Mouse (Mus musculus) midbrain, embryonic 13.5 days (tissue): ENCODE data around the gene Ewsr1. TPM values are rescaled to one million over a fixed set of nuclear protein-coding genes. Genes with fewer than 3 reads are reported as not detected.

Source experiments
- ATAC-seq: fragments of 200-750 bp; cut with Nextera tagmentation; 2 replicates; pipeline ENCODE4 v1.8.0; 2017; ENCODE audit warnings: mild to moderate bottlenecking, moderate TSS enrichment, moderate library complexity
- H3K27ac ChIP-seq: fragments of 300-500 bp; sonication (generic); 2 replicates; pipeline ENCODE4 v1.5.1; 2015; ENCODE audit warnings: inconsistent platforms, mild to moderate bottlenecking, moderate library complexity
- H3K27me3 ChIP-seq: fragments of 300-500 bp; sonication (generic); 2 replicates; pipeline ENCODE4 v1.6.1; 2015; ENCODE audit warnings: mild to moderate bottlenecking, inconsistent platforms
- H3K36me3 ChIP-seq: fragments of 300-500 bp; sonication (generic); 2 replicates; pipeline ENCODE4 v1.6.1; 2015; ENCODE audit warnings: mild to moderate bottlenecking, inconsistent platforms
- H3K4me1 ChIP-seq: fragments of 300-500 bp; sonication (generic); replicated peaks from 2 replicates; pipeline ENCODE4 v1.6.1; 2015; ENCODE audit warnings: inconsistent platforms
- H3K4me2 ChIP-seq: fragments of 300-500 bp; sonication (generic); replicated peaks from 2 replicates; pipeline ENCODE4 v1.6.1; 2015; ENCODE audit warnings: moderate library complexity, mild to moderate bottlenecking, inconsistent platforms
- H3K4me3 ChIP-seq: fragments of 300-500 bp; sonication (generic); replicated peaks from 2 replicates; pipeline ENCODE4 v1.5.1; 2015; ENCODE audit warnings: mild to moderate bottlenecking, inconsistent platforms
- H3K9ac ChIP-seq: fragments of 300-500 bp; sonication (generic); replicated peaks from 2 replicates; pipeline ENCODE4 v1.6.1; 2015; ENCODE audit warnings: mild to moderate bottlenecking, inconsistent platforms
- H3K9me3 ChIP-seq: fragments of 300-500 bp; sonication (generic); 2 replicates; pipeline ENCODE4 v1.6.1; 2016; ENCODE audit warnings: mild to moderate bottlenecking, inconsistent platforms
- WGBS: fragments of 180-500 bp; shearing (Covaris S2); methylation state at CpG from one replicate; pipeline ENCODE4 v1.1.7; 2015; 5-methylcytosine and 5-hydroxymethylcytosine counted together
- polyA plus RNA-seq: library from polyadenylated mRNA; unstranded; fragments of >200 nt; fragmentation: Nextera tagmentation; extraction: Ambion mirVana; gene quantifications from 2 replicates; pipeline ENCODE4 v1.2.1, GENCODE M21; 2015

The Ewsr1 gene
- polyA plus RNA-seq, 1 experiment from 2014 or later = 776 TPM

DNA sequence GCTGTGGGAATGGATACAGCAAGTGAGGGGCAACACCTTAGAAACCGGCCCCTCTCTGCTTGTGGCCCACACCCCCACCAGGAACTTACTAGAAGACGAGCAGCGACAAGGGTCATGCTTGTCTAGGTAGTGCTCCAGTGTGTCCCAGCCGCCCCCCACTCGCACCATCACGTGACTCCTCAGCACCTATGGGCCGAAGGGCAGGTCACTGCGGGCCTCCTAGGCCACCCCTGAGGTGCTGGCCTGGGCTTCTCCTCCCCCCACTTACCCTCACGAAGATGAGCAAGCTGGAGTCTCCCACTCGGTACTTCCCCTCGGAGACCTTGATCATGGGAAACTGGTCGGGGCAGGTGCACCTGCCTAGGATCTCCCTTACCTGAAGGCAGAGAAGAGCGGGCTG lies 36.7 kb downstream of the Ewsr1 start:
- peaks cover 76% of the 10 kb centered on the region for H3K27me3 ChIP-seq
- peaks cover 69% of the 10 kb centered on the region for H3K4me1 ChIP-seq
- H3K27ac ChIP-seq = no peak overlapping the region
- no peaks in the 10 kb centered on the region for H3K9me3 ChIP-seq
- H3K4me2 ChIP-seq = peak overlapping the region; percentile 67
- H3K9ac ChIP-seq = peak overlapping the region; percentile 59
- 10% methylated on average over 13 of the region's 13 CpGs for WGBS
- H3K4me3 ChIP-seq = peak overlapping the region; percentile 36
- no peak for ATAC-seq
- H3K36me3 ChIP-seq = no peaks in the 10 kb centered on the region; the same call in 1 of the 2 replicates

DNA sequence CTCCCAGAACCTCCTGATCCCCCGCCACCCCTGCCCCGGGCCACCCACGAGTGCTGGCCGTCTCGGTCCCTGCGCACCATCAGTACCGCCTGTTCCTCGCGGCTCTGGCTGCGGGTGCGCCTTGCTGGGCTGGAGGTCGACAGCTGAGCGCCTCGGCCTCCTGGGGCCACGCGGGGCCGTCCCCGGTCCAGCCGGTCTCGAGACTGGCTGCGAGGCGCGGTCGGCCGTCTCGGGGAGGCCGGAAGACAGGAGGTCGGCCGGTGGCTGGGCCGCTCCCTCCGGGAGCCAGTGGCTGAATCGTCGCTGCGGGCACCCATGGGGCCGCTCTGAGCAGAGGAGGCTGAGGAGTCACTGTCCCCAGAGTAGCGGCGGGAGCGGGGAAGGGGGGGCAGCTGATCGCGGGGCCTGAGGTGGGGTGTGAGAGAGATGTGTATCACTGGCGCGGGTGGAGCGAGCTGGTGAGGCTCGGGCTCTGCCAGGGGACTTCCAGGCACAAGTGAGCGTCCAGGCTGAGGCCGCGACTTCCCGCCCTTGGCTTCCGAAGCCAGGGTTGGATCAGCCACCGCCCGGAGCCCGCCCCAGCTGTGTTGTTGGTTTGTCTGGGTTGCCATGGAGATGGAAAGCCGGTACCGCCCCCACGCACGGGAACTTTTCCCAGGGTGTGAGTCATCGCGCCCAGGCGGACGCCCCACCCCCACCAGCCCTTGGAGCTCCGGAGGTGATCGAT lies 37.5 kb downstream of the Ewsr1 start:
- H3K9me3 ChIP-seq = no peaks in the 10 kb centered on the region
- H3K27ac ChIP-seq = no peak overlapping the region
- peak overlapping the region; percentile 67 for H3K4me2 ChIP-seq
- ATAC-seq = peak; percentile 9
- no peaks in the 10 kb centered on the region; the same call in 1 of the 2 replicates for H3K36me3 ChIP-seq
- H3K27me3 ChIP-seq = peaks cover 84% of the 10 kb centered on the region
- H3K9ac ChIP-seq = peak overlapping the region; percentile 59
- 1% methylated on average over 62 of the region's 62 CpGs for WGBS
- H3K4me1 ChIP-seq = peaks cover 76% of the 10 kb centered on the region
- H3K4me3 ChIP-seq = peak overlapping the region; percentile 36

DNA sequence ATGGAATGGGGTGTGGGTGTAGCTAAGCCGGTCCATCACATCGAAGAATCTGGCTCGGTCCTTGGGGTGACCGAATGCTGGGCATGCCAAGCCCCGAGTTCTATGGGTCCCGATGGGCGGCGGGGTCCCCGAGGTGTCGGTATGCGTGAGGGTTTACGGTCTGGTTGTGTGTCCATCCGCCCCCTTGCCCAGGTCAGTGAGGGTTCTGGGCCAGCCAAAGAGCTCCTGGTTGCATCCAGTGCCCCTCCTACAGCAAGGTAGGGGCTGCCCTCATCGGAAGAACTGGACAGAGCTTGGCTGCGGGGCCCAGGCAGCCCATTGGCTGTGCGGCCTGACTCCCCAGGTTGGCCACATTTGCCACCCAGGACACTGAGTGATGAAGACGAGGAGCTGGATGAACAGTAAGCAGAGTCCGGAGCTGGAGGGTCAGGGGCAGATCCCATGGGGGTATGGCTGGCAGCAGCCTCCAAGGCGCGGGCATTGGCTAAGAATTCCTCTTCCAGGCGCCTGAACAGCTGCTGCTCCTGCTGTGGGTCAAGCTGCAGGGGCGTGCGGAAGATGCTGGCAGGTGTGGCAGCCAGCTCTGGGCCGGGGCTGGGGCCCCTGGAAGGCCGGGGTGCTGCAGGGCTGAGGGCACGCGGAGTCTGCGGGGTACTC lies 38.2 kb downstream of the Ewsr1 start:
- Histone ChIP-seq H3K9ac (peak overlapping the region; percentile 59), H3K36me3 (no peaks in the 10 kb centered on the region; the same call in 1 of the 2 replicates), H3K27me3 (peaks cover 91% of the 10 kb centered on the region), H3K9me3 (no peaks in the 10 kb centered on the region), H3K4me3 (peak overlapping the region; percentile 36), H3K4me2 (peak overlapping the region; percentile 67), H3K4me1 (peaks cover 83% of the 10 kb centered on the region), H3K27ac (no peak overlapping the region)
- no peak for ATAC-seq
- WGBS = 51% methylated on average over 28 of the region's 28 CpGs

DNA sequence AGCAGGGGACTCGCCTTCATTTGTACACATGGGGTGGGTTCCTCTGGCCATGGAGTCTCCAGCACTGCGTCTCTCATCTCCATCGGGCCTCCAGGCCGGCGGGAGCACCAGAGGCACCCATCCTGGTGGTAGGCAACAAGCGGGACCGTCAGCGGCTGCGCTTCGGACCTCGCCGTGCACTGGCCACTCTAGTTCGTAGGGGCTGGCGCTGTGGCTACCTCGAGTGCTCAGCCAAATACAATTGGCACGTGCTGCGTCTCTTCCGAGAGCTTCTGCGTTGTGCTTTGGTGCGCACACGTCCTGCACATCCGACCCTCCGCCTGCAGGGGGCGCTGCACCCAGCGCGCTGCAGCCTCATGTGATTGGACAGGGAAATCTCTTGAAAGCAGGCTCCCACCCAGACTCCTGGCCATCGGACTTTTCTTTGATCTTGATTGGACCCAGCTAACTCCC lies 39.3 kb downstream of the Ewsr1 start:
- ATAC-seq = no peak
- Histone ChIP-seq H3K27me3 (peaks cover 98% of the 10 kb centered on the region), H3K4me3 (no peak overlapping the region), H3K4me2 (no peak overlapping the region), H3K9ac (no peak overlapping the region), H3K4me1 (peaks cover 84% of the 10 kb centered on the region), H3K36me3 (no peaks in the 10 kb centered on the region; the same call in 1 of the 2 replicates), H3K9me3 (no peaks in the 10 kb centered on the region), H3K27ac (no peak overlapping the region)
- 8% methylated on average over 27 of the region's 27 CpGs for WGBS

DNA sequence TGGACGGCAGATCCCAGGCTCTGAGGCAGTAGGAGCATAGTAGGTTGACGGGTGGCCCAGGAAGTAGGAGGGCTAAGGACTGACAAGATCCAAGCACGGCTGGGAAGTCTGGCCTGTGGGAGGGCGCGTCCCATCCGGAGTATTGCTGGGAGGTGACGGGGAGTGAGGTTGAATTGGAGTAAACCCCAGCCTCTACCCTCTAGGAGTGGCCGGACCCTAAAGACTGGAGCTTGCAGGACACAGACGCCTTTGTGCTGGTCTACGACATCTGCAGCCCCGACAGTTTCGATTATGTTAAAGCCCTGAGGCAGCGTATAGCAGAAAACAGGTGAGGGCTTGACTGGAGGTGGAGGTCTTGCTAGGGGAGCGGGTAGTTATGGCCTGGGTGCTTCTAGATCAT lies 39.8 kb downstream of the Ewsr1 start:
- Histone ChIP-seq H3K4me2 (no peak overlapping the region), H3K4me3 (no peak overlapping the region), H3K27me3 (peaks cover 93% of the 10 kb centered on the region), H3K4me1 (peaks cover 79% of the 10 kb centered on the region), H3K9me3 (no peaks in the 10 kb centered on the region), H3K27ac (no peak overlapping the region), H3K9ac (no peak overlapping the region), H3K36me3 (no peaks in the 10 kb centered on the region; the same call in 1 of the 2 replicates)
- 30% methylated on average over 14 of the region's 14 CpGs for WGBS
- no peak for ATAC-seq

DNA sequence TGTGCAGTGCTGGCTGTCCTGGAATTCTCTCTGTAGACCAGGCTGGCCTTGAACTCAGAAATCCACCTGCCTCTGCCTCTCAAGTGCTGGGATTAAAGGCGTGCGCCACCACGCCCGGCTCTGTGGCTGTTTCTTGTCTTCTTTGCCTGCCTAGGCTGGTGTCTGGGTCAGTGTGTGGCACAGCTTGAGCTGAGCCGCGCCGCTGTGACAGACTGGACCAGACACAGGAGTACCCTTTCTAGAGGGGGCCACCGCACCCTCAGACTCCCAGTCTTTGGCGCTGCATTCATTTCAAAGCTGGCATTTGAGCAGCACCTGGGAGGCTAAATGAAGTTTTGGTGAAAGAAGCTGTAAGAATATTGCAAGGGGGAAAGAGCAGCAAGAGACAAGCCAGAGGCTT lies 40.3 kb downstream of the Ewsr1 start:
- 24% methylated on average over 9 of the region's 9 CpGs for WGBS
- peaks cover 89% of the 10 kb centered on the region for H3K27me3 ChIP-seq
- H3K36me3 ChIP-seq = no peaks in the 10 kb centered on the region; the same call in 1 of the 2 replicates
- no peak for ATAC-seq
- H3K9me3 ChIP-seq = no peaks in the 10 kb centered on the region
- no peak overlapping the region for H3K27ac ChIP-seq
- H3K4me3 ChIP-seq = no peak overlapping the region; the same call in 1 of the 2 replicates
- no peak overlapping the region for H3K4me2 ChIP-seq
- no peak overlapping the region for H3K9ac ChIP-seq
- H3K4me1 ChIP-seq = peaks cover 74% of the 10 kb centered on the region

DNA sequence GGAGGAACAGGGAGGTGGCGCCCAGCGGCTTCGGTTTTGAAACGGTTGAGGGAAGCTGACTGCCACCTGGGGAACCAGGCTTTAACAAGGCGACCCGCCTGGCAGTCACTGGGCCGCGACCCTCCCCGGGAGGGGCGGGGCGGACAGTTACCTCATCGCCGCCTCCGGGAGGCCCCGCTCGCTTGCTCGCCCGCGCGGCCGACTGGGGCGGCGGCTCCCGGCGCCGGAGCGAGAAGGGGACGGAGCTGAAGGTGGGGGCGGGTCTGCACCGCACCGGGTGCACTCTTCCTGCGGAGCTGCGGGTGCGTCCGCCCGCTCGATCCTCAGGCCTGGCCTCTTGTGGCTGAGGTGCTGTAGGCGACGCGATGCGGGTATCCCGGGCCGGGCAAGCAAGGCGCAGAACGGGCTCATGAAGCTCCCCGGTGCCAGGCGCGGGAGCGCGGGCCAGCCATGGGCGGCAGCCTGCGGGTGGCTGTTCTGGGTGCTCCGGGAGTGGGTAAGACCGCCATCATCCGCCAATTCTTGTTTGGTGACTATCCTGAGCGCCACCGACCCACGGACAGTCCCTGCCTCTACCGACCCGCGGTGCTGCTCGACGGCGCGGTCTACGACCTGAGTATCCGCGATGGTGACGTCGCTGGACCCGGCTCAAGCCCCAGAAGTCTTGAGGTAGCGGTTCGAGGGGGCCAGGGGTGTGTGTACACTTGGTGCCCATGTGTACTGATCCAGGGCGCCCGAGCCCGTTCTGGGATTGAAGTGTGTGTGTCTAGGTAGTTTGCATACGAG lies 41.0 kb downstream of the Ewsr1 start, which contains the start of gene Rasl10a:
Gene Rasl10a (plus strand): TSS at position 273 of the 786 bp plus-strand sequence.
- H3K9me3 ChIP-seq = no peaks in the 10 kb centered on the region
- H3K27ac ChIP-seq = no peak within 1 kb of the TSS
- H3K4me3 ChIP-seq = peak within 1 kb of the TSS; percentile 49
- peaks cover 81% of the 10 kb centered on the region for H3K27me3 ChIP-seq
- H3K36me3 ChIP-seq = no peaks in the 10 kb centered on the region; the same call in 1 of the 2 replicates
- H3K4me1 ChIP-seq = peaks cover 67% of the 10 kb centered on the region
- peak within 1 kb of the TSS; percentile 68 for H3K9ac ChIP-seq
- 0 out of 2 replicates have a peak, but pooled peaks have one; percentile 5 for ATAC-seq
- H3K4me2 ChIP-seq = peak within 1 kb of the TSS; percentile 85
- 1% methylated on average over 76 of the region's 77 CpGs for WGBS

DNA sequence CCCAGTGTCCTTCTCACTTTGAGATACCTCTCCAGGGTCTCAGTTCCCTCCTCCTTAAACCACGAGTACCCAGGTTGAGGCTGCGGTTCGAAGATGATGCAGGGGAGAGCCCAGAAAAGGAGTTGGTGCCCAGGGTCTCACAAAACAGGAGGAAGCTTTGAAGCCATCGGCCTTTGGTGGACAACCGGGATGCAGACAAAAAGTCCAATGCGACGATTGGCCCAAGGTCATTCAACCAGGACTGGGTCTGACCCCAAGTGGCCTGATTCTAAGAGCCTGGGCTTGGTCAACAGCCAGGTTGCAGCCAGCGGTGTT lies 41.6 kb downstream of the Ewsr1 start:
- 16% methylated on average over 8 of the region's 8 CpGs for WGBS

DNA sequence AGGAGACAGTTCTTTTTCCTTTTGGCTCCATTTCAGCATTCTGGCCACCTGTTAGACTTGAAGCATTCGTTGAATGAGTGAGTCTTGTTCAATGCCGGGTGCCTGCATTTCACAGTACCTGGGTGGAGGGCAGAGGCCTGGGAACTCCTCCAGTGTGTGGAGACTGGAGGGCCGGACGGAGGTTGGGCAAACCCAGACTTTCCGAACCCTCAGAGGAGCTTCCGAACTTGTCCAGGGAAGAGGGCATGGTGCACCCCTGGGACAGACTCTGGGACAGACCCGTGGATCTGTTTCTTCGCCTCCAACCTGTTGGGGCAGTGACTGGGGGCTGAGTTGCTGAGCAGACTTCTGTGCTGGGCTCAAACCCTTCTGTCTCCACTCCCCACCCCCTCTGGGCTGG lies 42.0 kb downstream of the Ewsr1 start:
- no peaks in the 10 kb centered on the region; the same call in 1 of the 2 replicates for H3K36me3 ChIP-seq
- no peak overlapping the region for H3K27ac ChIP-seq
- WGBS = 53% methylated on average over 8 of the region's 8 CpGs
- no peak overlapping the region for H3K4me2 ChIP-seq
- peaks cover 72% of the 10 kb centered on the region for H3K27me3 ChIP-seq
- ATAC-seq = no peak
- no peaks in the 10 kb centered on the region for H3K9me3 ChIP-seq
- peaks cover 57% of the 10 kb centered on the region for H3K4me1 ChIP-seq
- H3K9ac ChIP-seq = no peak overlapping the region
- H3K4me3 ChIP-seq = no peak overlapping the region

More for the DNA sequence above, 41.6 kb downstream of the Ewsr1 start:
- Histone ChIP-seq H3K4me2 (peak overlapping the region; percentile 85), H3K27ac (no peak overlapping the region), H3K36me3 (no peaks in the 10 kb centered on the region; the same call in 1 of the 2 replicates), H3K4me1 (peaks cover 61% of the 10 kb centered on the region), H3K4me3 (peak overlapping the region; percentile 49), H3K27me3 (peaks cover 76% of the 10 kb centered on the region), H3K9ac (peak overlapping the region; percentile 68), H3K9me3 (no peaks in the 10 kb centered on the region)
- no peak for ATAC-seq

DNA sequence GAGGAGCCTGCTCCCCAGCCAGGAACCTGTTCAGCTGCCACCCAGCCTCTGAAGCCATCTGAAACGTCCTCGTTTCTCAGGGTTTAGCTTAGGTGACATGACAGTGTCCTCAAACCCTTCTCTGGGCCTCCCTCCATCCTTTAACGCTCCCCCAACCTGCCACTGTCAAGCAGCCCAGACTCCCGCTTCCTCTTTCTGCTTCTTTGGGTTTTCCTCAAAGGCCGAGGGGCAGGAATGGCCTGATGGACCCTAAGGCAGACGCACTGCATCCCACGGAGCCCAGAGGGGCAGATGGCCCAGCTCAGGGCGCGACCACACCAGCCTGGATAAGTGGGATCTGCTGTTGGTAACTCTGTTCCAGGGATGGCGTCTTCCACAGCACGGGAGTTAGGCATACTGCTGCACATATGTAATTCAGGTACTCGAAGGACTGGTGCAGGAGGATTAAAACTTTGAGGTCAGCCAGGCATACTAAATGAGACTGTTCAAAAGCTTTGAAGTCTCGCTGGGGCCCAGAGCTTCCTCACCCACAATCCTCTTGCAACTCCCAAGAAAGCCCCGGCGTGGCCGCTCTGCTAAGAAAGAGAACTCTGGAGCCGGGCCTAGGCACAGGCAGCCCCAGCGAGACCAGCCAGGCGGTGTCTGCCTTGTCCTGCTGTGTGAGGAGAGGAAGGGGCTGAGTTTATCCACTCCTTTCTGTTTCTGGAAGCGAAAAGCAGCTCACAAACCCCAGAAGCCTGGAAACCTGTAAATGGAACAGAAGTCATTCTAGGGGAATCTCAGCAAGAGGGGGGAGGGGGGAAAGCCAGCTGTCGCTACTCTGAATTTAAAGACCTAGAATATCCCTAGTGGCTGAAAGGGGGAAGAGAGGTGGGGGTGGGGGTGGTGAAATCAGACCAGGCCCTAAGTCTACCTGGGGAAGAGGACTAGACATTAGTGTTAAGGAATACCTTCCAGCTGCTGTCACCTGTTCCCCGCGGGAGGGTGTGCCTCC lies 42.8 kb downstream of the Ewsr1 start:
- Histone ChIP-seq H3K9me3 (no peaks in the 10 kb centered on the region), H3K4me3 (no peak overlapping the region), H3K4me2 (no peak overlapping the region), H3K27me3 (peaks cover 63% of the 10 kb centered on the region), H3K4me1 (peaks cover 49% of the 10 kb centered on the region), H3K9ac (peak overlapping the region; percentile 5), H3K36me3 (no peaks in the 10 kb centered on the region; the same call in 1 of the 2 replicates), H3K27ac (no peak overlapping the region)
- whole genome bisulfite sequencing = 15% methylated on average over 23 of the region's 23 CpGs
- ATAC-seq = no peak

DNA sequence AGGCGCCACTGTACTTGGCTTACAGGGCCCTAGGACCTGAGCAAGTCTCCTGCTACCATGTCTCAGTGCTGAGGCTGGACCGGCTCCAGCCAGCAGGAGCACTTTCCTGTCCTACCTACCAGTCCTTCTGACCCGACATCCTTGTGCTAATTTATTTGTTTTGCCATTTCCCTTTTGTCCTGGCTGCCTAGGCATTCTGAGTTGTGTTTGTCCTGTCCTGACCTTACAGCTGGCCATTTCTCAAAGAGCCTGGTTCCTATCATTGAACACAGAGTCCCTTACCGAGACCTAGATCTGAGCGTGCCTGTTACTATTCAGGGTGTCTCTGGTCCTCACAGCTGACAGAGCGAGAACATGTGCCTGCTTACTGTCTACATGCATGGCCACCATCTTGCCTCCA lies 44.2 kb downstream of the Ewsr1 start:
- H3K9ac ChIP-seq = no peak overlapping the region
- no peak overlapping the region for H3K4me2 ChIP-seq
- no peak overlapping the region for H3K4me3 ChIP-seq
- no peaks in the 10 kb centered on the region for H3K9me3 ChIP-seq
- ATAC-seq = no peak
- no peaks in the 10 kb centered on the region for H3K36me3 ChIP-seq
- 73% methylated on average over 6 of the region's 6 CpGs for WGBS
- peaks cover 41% of the 10 kb centered on the region for H3K4me1 ChIP-seq
- peaks cover 50% of the 10 kb centered on the region for H3K27me3 ChIP-seq
- no peak overlapping the region for H3K27ac ChIP-seq
